Mouse (Mus musculus) A20 (cell line): ENCODE measurements around the gene Ptgdr2.
A peak's percentile ranks its signal among the peaks of the same experiment; 100 is the strongest.

ENCODE experiments used
- DNase-seq: peaks from one replicate; pipeline ENCODE4 v3.0.0-alpha.2; 2011; ENCODE audit warnings: low read depth, low spot score

Ptgdr2 gene

DNA sequence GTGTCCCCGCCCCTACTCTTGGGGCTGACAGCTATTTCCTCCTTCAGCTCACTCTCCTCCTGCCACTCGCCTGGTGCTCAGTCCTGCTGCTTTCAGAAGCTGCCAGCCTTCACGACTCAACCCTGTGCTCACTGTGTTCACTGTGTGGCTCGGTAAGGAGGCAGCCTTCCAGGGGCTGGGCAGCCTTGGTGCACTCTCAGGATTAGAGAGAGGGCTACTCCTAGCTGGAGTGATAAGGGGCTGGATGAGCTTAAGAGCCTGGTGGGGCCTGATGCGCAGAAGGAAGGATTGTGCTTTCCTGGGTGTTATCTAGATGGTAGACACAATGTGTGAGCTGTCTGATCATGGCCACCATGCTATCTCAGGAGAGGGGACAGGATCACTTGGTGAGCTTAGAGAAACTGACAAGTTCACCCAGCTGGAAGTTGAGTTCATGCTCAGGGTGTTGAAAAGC, at the start of gene Ptgdr2:
Ptgdr2 (plus strand) TSS at position 51 of the 454 bp plus-strand sequence.
- no peak for DNase-seq

DNA sequence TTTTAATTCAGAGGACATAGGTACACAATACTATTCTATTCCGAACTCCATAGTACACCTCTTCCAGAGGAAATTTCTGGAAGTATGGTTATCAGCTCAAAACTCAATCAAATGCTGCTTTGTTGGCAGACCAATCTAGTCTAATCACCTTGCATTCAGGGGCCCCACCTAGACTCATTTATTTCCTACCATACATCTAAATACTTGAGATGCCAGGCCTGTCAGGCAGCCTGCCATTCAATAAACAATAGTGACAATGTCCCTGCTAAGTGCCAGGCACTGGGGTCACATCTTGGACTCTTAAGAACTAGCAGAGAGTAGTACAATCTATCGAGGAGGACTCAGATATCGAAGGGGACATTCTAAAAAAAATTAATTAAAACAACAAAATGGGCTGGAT, 44.8 kb upstream of the Ptgdr2 start:
- no peak for DNase-seq

DNA sequence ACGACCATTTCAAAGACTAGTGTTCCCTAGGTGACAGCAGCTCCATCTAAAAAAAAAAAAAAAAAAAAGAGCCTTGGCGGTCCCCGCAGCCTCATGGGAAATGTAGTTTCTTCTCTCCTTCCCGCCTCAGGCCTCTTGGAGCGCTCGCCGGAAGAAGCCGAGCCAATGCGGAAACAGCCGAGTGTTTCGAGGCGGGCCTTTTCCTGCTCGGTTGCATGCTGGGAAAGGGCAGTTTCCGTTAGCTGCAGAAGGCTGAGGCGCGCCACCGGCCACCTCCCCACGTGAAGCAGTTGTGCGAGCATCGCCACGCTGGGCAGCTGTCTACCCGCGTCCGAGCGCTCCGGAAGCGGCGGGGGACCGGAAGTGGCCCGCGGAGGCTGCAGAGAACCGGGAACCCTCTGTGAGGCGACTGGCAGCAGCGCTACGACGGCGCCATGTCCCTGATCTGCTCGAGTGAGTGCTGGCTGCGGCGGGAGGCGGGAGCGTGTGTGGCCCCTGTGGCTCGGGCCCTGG, 41.9 kb upstream of the Ptgdr2 start, which contains the start of gene Prpf19:
Prpf19 (plus strand) TSS at position 216 of the 513 bp plus-strand sequence.
- DNase-seq, result peak; percentile 97

DNA sequence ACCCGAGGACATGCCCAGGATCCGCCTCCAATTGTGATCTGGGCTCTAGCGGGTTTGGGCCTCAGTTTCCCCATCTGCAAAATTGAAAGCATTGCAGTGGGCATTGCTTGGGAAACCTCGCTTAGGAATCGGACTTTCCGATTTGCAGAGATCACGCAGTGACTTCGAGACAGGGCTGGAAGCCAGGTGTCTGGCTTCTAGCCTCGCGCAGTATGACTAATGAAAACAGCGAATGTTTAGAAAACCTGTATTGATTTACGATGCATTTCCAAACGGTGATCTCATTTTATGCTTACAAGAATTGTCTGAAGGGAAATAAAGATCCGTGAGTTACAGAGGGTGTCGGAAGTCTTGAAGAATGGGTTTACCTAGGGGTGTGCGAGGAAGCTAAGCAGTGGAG, 41.3 kb upstream of the Ptgdr2 start:
- DNase-seq, result no peak

DNA sequence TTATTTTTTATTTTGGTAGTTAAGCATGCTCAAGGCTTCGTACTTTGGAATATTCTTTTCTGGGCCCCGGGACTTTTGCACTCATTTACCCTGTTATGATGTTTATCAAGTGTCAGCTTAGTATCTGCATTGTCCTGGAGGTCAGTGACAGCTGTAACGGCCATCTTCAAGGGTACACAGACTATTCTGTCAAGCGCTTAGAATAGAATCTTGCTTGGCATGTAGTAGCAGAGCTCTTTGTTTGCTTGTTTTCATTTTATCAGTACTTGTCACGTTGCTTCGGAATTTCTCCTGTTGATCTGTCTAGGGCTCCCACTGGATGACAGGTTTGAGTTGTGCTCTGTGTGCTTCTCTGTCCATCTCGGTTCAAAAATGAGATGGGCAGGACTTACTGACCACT, 40.1 kb upstream of the Ptgdr2 start:
- DNase-seq, result no peak

DNA sequence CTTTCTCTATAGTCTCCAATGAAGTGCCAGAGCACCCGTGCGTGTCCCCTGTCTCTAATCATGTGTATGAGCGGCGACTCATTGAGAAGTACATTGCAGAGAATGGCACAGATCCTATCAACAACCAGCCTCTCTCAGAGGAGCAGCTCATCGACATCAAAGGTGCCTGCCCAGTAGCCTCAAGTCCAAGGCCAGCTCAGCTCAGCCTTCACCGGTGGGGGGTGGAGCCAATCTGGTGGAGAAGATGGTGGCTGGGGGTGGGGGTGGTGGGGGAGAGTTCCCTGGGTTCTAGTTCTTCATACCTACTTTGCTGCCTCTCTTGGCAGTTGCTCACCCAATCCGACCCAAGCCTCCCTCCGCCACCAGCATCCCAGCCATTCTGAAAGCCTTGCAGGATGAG, 39.5 kb upstream of the Ptgdr2 start:
- DNase-seq, result no peak

DNA sequence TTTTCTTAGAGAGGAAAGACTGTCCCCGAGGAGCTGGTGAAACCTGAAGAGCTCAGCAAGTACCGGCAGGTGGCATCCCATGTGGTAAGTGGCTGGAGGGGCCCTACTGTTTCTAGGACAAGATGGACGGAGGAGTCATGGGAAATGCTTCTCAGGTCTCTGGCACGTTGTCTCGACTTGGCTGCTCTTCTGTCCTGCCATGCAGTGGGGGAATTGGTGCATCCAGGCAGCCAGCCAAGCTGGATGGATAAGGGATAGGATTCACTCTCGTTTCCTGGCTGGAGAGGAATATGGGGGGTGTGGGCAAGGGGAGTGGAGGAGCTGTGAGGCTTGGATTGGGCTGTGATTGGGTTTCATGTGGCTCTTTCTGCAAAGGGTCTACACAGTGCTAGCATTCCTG, 36.6 kb upstream of the Ptgdr2 start:
- no peak for DNase-seq

DNA sequence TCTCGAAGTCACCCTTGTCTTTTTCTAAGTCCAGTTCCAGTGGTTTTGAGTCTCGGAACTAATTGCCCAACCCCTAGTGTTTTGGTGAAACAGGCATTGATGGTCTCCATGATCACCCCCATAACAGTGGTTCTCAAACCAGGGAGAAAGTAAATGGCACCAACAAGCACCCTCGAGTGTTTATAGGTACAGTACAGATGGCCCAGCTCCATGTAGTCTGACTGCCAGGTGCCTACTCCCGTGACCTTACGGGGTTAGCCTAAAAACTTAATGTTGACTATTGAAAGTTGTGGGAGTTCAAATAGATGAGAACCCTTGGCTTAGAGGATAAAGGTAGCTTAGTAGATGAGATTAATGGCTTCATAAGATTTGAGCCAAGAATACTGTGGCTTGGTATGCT, 35.9 kb upstream of the Ptgdr2 start:
- DNase-seq, result no peak

DNA sequence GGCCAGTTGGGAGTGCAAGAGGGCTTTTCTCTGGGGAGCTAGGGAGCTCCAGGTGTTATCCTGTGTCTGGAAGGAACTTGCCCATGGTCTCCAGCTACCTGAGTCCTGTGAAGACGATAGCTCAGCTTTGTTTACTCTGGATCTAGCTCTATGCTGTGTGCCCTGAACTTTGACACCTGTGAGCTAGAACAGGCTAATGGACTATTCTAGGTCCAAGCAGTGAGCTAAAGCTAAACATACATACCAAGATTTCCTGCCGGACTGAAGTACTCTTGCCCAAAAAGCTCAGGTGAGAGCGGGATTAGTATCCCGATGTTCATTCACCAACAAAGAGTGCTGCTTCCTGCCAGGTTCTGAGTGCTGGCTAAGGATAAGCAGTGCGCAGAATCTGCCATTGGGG, 32.4 kb upstream of the Ptgdr2 start:
- no peak for DNase-seq

DNA sequence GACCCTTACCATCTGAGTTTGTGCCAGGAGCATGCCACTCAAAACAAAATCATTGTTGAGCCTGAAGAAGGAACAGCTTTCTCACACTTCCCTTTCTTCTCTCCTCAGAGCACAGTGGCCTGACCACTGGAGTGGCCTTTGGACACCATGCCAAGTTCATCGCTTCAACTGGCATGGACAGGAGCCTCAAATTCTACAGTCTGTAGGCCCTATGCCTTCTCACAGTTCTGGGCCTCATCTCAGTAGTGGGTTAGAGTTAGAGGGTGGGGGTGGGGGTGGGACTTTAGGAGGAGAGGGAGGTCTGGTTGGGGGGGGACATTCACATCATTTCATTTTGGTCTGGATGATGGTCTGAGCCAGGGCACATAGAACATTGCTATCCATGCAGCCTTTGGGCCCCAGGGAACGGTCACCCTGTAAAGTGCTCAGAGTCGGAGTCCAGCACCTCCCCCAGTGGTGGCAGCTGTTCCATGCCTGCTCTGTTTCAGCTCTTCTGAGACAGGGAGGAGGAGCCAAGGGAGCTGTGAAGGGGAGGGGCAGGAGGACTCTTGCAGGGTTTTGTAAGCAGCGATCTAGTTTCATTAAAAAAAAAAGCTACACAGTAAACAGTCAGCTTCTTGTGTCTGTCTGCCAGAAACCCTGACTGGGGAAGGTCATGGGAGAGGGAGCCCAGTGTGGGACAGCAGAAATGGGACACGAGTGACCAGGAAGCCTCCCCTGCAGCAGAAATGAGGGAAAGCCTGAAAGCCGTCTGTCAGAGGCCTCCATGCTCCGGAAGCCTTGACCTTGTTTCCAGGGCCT, 31.8 kb upstream of the Ptgdr2 start:
- no peak for DNase-seq

DNA sequence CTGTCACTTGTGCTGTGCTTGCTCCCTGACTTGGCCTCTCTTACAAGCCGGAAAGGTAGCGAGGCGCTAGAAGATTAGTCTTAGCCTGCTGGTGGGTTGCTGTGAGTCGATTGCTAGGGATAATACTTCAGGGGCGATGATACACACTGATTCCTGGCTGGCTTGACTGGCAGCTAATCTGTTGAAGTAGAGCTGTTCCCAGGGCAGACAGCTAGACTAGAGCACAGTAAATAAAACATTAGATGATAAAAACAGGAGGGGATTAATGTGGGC, 31.3 kb upstream of the Ptgdr2 start:
- no peak for DNase-seq

DNA sequence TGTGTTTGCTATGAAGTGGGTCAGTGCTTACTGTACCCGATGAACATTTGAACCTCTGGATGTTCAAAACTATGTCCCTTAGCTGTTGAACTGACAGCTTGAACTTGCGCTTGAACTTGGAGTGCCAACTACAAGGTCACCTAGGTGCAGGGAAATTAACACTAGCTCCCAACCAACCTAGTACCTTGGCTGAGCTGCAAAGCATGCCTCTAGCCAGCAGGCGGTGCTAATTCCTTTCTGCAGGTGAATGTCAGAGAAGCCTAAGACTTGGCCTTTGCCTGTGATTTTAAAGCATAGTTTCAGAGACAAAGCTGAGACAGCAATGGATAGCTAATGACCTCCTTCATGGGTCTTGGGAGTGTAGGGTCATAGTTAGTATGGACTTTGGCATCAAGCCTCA, 29.1 kb upstream of the Ptgdr2 start:
- DNase-seq, result peak; percentile 64

DNA sequence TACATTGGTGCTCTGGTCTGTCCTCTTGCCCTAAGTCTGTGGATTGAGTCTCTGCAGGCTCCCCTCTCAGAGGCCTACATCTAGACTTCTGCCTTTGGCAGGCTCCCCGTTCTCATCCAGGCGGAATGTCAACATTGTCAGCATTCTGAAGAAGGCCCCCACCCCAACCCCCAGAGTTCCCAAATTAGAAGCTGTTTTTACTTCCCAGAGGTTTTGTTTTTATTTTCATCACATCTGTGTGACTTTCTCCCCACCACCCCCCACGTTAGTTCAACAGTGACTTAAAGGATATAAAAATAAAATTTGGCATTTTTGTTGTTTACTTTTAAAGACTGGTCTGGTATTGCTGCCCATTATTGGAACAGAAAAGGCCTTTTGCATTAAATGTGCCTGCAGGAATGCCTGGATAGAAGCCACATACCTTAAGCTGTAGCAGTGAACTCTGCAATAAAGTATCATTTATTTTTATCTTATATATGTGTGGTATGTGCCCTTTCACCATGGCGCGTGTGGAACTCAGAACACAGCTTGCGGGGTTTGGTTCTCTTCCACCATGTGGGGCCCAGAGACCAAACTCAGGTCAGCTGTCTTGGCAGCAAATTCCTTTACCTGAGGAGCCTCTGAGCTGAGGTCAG, 27.8 kb upstream of the Ptgdr2 start:
- no peak for DNase-seq

DNA sequence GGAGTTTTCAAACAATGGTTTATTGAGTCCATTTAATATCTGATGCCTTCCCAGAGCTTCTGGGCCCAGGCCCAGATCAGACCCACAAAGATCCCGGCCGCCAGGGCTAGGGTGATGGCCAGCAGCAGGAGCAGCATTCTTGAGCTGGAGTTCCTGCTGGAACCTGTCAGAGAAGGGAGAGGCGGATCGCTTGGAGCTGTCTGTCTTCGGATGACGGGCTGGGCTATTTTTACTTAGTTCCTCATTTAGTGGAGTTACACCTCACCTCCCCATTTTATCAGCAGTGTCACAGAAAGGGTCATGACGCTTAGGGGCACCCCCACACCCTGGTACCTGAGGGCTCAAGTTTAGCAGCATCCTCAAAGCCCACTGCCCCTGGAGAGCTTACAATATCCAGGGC, 22.7 kb upstream of the Ptgdr2 start:
- DNase-seq, result peak; percentile 81

DNA sequence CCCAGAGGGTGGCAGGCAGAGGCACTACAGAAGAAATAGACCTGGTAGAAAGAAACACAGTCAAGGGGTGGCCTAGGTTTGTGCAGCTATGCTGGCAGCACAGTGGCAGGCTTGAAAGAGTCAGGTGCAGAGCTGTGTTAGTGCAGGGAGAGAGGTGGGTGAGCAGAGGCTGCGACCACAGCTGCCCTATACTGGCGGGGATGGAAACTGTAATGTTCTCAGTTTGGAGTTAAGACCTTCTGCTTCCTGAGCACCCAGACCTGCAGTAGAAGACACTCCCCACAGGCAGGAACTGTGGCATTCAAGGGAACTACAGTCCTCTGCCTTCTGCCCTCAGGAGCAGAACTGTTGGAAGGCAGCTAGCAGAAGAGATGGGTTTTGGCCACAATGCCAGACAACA, 22.1 kb upstream of the Ptgdr2 start:
- peak; percentile 66 for DNase-seq

DNA sequence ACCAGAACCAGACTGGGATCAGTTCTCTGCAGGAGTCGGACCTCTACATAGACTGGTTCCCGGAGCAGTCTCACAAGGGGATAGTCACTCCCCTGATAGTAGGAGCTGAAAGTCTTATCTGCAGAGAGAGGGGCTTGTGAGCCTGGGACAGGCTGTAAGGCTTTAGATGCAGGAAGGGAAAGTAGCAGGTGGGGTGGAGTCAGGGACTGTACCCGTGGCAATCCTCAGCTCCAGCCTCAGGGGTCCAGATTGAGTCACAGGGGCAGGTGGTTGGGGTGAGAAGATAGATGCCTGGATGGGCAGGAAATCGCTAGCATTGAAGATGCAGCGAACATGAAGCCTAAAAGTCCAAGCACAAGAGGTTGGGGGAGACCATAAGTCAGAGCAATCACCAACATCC, 20.5 kb upstream of the Ptgdr2 start:
- peak; percentile 82 for DNase-seq

DNA sequence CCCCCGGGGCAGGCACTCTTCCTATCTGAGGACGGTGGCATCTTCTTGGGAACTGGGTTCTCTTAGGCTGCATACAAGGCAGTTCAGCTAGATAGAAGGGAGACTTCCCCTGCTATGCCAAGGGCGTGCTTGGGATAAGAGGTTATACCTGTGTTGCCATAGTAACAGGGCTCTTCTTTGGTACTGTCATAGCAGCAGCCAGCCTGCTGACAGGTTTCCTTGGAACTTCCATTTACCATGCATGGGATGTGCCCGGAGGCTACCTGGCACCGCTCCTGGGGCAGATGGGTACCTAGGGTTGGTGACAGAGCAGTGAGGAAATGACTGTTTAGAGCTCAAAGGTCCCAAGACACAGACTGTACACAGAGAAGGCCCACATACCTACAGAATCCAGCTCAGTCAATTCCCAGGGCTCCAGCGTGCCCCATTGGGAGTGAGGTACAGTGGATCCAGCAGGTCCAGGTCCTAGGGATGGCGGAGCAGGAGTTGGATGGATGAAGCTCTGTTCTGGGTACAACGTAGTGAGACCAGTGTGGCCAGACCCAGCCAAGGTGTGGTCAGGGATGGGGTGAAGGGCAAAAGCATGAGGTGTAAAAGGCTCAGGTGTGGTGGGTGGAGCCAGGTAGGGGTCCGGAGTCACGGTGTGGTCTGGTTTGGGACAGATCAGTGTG, 18.5 kb upstream of the Ptgdr2 start:
- no peak for DNase-seq

DNA sequence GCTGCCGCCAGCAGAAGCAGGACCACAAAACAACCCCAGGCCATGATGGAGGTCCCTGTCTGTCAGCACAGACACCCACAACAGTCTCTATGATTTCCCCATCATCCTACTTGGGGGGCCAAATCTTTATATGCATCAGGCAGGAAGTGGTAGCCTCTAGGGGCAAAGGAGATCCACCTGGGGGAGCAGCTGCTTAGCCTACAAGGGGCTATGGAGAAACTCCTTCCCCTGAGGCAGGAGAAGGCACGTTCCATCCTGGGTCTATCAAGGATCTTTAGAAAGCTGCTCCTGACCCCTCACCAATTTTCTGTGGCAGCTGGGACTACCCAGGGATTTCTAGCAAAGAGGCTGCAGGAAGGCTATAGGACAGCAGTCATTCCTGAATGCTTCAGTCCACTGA, 16.4 kb upstream of the Ptgdr2 start, which contains the start of gene Zp1:
Zp1 (minus strand) TSS at position 101 of the 400 bp plus-strand sequence.
- DNase-seq, result no peak

DNA sequence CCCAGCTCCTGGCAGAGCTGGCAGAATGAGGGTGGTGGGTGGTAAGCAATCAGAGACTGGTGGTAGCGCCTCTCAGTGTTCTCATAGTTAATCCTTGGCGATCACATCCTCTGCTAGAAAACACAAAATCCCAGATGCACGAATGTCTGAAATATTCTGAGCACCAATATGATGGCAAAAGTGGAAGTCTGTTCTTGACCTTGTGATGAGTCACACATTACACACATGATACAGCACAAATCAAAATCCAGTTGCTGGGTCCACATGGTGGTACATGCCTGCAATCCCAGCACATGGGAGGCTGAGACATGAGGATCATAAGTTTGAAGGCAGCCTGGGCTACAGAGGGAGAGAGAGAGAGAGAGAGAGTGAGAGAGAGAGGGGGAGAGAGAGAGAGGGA, 15.9 kb upstream of the Ptgdr2 start:
- DNase-seq, result no peak

DNA sequence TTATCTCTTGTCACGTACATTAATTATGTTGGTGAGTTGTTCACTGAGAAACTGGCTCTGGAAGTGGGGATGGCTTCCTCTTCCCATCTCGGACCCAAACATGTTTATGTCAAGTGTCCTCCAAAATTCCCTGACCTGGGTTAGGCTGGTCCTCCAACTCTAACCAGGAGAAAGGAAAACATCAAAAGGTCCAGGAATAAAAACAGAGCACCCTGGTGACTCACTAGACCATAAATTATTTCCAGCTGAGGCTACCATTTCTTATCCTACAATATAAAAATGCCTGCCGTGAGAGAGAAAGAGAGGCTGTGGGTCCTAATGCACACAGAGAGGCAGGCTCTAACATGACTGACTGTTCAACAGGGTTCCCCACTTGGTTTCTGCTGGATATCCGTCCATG, 12.7 kb upstream of the Ptgdr2 start:
- no peak for DNase-seq

DNA sequence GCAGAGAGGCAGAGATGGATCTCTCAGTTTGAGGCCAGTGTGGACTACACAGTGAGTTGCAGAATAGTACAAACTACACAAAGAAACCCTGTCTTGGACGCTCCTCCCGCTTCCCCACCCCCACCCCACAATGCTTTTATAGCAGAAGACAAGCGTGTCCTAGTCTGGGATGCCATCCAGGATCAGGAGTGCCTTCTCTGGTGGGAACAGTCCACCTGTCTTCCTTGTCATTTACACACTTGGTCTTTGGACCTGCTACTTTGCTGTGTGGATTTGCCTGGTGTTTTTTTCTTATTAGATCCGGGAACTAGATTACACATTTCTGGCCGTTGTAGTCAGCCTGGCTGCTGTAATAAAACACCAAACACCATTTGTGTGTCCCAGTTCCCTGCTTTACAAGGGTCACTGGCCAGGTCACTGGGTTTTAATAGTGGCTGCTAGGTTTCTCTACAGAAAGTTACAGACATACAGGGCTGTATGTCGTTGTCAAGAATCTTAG, 10.8 kb upstream of the Ptgdr2 start:
- no peak for DNase-seq

DNA sequence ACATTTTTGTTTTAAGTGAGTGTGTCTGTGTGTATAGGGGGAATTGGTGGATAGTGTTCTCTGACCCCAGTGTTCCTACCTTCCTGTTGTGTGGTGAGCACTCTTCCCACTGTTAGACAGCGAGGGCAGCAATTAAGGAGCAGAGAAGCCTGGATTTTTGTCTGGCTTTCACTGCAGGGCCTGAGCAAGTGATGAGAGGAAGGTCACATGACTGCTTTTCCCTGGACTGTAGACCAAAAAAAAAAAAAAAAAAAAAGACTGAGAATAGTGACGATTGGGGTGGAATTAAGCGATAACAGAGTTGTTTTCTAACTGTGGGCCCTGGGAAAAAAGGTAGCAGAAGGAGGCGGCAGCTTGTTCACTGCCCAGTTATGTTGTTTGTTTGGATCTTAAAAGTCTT, 10.3 kb upstream of the Ptgdr2 start:
- DNase-seq, result no peak
